Mouse (Mus musculus) midbrain, embryonic 10.5 days (tissue): Measurements from ENCODE around the gene St8sia1. TPM values are rescaled to one million over a fixed set of nuclear protein-coding genes. Genes with fewer than 3 reads are reported as not detected.

Experiments used
- DNase-seq: peaks from one replicate; pipeline ENCODE4 v3.0.0-alpha.2; 2017; ENCODE audit warnings: low spot score
- H3K27ac ChIP-seq: fragments of 300-500 bp; sonication (generic); replicated peaks from 2 replicates; pipeline ENCODE4 v1.5.1; 2016; ENCODE audit warnings: mild to moderate bottlenecking
- H3K27me3 ChIP-seq: fragments of 300-500 bp; sonication (generic); 2 replicates; pipeline ENCODE4 v1.6.1; 2016; ENCODE audit warnings: low read depth, mild to moderate bottlenecking; ENCODE audit not compliant: poor library complexity, severe bottlenecking
- H3K36me3 ChIP-seq: fragments of 300-500 bp; sonication (generic); 2 replicates; pipeline ENCODE4 v1.6.1; 2016; ENCODE audit warnings: mild to moderate bottlenecking, moderate library complexity
- H3K4me1 ChIP-seq: fragments of 300-500 bp; sonication (generic); 2 replicates; pipeline ENCODE4 v1.6.1; 2016
- H3K4me3 ChIP-seq: fragments of 300-500 bp; sonication (generic); 2 replicates; pipeline ENCODE4 v1.5.1; 2016; ENCODE audit warnings: mild to moderate bottlenecking, moderate library complexity
- H3K9me3 ChIP-seq: fragments of 300-500 bp; sonication (generic); replicated peaks from 2 replicates; pipeline ENCODE4 v1.6.1; 2016; ENCODE audit warnings: mild to moderate bottlenecking
- whole genome bisulfite sequencing: fragments of 180-500 bp; shearing (Covaris S2); methylation state at CpG from one replicate; pipeline ENCODE4 v1.1.7; 2016; 5-methylcytosine and 5-hydroxymethylcytosine counted together
- polyA plus RNA-seq: library from polyadenylated mRNA; unstranded; fragments of >200 nt; fragmentation: Nextera tagmentation; extraction: Ambion mirVana; gene quantifications from 2 replicates; pipeline ENCODE4 v1.2.1, GENCODE M21; 2016

Gene St8sia1
- polyA plus RNA-seq, 1 experiment from 2014 or later: 3.9 TPM

- no peak for DNase-seq
- peaks cover 16% of the 10 kb centered on the region for H3K4me1 ChIP-seq
- no peak overlapping the region for H3K4me3 ChIP-seq
- H3K27ac ChIP-seq: no peak overlapping the region
- 91% methylated on average over 4 of the region's 4 CpGs for WGBS
- no peaks in the 10 kb centered on the region for H3K36me3 ChIP-seq
- H3K9me3 ChIP-seq: no peaks in the 10 kb centered on the region
- H3K27me3 ChIP-seq: no peaks in the 10 kb centered on the region
These were observed 104.3 kb downstream of the St8sia1 start for GRCm38 (mm10) chr6:142859946-142860345.

GRCm38 (mm10) chr6:142858937-142859336 lies 105.3 kb downstream of the St8sia1 start:
- Histone ChIP-seq H3K27ac (no peak overlapping the region), H3K36me3 (no peaks in the 10 kb centered on the region), H3K27me3 (no peaks in the 10 kb centered on the region), H3K4me3 (no peak overlapping the region), H3K9me3 (no peaks in the 10 kb centered on the region), H3K4me1 (peaks cover 16% of the 10 kb centered on the region)
- 84% methylated on average over 2 of the region's 2 CpGs for WGBS
- no peak for DNase-seq

DNA sequence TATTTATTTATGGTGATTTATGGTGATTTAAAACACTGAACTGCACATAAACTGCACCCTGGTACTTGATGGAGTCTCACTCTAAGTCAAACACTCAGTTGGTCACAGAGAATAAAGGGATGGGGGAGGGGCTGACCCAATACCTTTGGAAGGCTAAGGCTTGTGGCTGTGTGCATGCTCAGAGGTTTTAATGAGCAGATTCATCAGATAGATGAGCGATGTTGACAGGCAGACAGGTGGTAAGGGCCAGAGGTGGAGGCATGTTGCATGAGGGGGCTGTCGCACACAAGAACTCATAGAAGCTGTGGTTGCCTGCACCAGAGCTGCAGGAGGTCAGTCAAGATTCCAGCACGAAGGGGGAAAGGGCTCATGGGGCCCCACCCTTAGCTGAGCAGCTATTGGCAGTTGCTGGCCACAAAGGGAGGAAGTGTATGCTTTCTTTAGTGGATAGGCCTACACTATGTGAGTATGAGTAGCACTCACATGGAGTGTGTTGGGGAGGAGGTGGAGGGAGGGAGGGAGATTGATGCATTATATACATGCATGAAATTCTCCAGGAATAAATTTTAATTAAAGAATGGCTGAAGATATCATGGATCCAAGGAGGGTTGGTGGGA lies 107.9 kb downstream of the St8sia1 start:
- peaks cover 16% of the 10 kb centered on the region for H3K4me1 ChIP-seq
- no peak for DNase-seq
- no peak overlapping the region for H3K4me3 ChIP-seq
- no peaks in the 10 kb centered on the region for H3K27me3 ChIP-seq
- peak overlapping the region; percentile 52 for H3K27ac ChIP-seq
- no peaks in the 10 kb centered on the region for H3K36me3 ChIP-seq
- H3K9me3 ChIP-seq: no peaks in the 10 kb centered on the region
- whole genome bisulfite sequencing: 79% methylated on average over 3 of the region's 3 CpGs

GRCm38 (mm10) chr6:142855761-142856160 lies 108.5 kb downstream of the St8sia1 start:
- Histone ChIP-seq H3K9me3 (no peaks in the 10 kb centered on the region), H3K4me1 (peaks cover 16% of the 10 kb centered on the region), H3K4me3 (no peak overlapping the region), H3K27me3 (no peaks in the 10 kb centered on the region), H3K27ac (no peak overlapping the region; the same call in 1 of the 2 replicates), H3K36me3 (no peaks in the 10 kb centered on the region)
- WGBS: 91% methylated on average over 5 of the region's 5 CpGs
- DNase-seq: no peak

DNA sequence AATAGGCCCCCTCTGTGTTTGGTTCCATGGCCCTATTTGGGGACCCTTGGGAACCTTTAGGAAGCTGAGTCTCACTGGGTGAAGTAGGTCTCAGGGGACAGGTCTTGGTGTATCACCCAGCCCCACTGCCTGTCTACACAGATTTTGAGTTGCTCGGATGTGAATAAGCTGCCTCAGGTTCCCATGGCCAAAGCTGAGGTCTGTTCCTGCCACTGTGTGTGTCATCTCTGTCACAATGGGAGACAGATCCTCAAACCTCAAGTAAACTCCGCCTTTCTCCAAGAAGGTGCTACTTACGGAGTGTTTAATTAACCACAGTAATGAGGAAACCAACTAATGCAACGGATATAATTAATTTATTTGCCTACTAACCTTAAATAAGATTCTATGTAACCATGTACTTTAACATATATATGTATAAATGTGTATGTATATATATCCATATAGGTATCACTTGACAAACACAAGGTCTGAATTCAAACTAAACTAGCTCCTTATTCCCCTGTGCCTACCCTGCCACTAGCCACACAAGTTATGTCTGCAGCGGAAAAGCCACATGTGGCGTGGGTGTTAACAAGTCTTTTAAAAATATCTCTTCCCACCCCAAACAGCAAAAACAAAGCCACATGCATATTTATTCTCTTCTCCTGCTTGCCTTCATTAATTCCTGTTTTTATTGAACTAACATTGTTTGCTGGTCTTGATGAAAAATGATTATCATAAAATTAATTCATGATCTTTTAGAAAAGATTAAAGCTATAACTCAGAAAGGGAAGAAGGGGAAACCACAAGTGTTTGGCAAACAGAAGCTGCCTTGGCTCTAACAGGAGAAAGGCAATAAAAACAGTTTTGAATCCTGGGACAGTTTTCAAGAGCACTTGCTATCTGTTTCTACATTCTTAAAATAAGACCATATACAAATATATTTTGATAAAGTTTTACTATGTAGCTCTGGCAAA lies 111.6 kb downstream of the St8sia1 start:
- H3K27ac ChIP-seq: no peak overlapping the region
- DNase-seq: no peak
- 87% methylated on average over 6 of the region's 6 CpGs for WGBS

DNA sequence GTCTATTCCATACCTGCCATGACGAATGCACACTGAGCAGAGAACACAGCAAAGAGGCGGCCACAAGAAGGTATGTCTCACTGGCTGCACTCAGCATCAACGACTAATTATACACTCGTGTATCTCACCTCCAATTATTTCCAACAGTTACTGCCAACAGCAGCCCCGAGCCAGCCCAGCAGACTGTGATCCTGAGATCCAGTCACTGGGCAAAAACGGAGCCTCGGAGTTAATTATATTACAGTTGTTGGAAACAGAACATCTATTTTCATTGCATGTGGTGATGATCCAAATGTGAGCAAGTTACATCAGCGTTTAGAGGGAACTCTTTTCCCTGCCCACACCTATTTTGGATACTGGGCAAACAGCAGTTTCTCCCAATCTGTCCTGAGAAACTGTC lies 113.8 kb downstream of the St8sia1 start:
- DNase-seq: no peak
- no peaks in the 10 kb centered on the region for H3K36me3 ChIP-seq
- no peaks in the 10 kb centered on the region for H3K9me3 ChIP-seq
- WGBS: 91% methylated on average over 8 of the region's 8 CpGs
- no peaks in the 10 kb centered on the region for H3K27me3 ChIP-seq
- H3K4me3 ChIP-seq: no peak overlapping the region
- no peaks in the 10 kb centered on the region; the same call in 1 of the 2 replicates for H3K4me1 ChIP-seq
- no peak overlapping the region for H3K27ac ChIP-seq

More for the DNA sequence above, 111.6 kb downstream of the St8sia1 start:
- Histone ChIP-seq H3K4me1 (peaks cover 14% of the 10 kb centered on the region), H3K27me3 (no peaks in the 10 kb centered on the region), H3K36me3 (no peaks in the 10 kb centered on the region), H3K4me3 (no peak overlapping the region), H3K9me3 (no peaks in the 10 kb centered on the region)

DNA sequence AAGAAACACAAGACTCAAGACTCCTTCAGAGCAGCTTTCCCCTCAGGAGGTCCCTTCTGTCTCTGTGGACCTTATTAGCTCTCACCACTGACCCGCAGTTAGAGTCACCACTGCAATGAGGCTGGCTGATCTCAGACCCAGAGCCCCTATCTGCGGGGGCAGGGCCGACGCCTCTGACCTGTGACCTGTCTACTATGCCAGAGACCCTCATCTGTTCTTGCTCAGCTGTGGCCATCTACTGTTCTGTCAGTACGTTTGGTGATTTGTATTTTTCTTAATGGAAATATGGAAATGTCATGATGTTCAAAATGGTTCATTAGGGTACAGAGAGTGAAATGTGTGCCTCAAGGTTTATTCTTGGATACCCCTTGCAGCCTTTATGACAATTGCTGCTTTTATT lies 114.9 kb downstream of the St8sia1 start:
- DNase-seq: no peak
- WGBS: 70% methylated on average over 5 of the region's 5 CpGs

DNA sequence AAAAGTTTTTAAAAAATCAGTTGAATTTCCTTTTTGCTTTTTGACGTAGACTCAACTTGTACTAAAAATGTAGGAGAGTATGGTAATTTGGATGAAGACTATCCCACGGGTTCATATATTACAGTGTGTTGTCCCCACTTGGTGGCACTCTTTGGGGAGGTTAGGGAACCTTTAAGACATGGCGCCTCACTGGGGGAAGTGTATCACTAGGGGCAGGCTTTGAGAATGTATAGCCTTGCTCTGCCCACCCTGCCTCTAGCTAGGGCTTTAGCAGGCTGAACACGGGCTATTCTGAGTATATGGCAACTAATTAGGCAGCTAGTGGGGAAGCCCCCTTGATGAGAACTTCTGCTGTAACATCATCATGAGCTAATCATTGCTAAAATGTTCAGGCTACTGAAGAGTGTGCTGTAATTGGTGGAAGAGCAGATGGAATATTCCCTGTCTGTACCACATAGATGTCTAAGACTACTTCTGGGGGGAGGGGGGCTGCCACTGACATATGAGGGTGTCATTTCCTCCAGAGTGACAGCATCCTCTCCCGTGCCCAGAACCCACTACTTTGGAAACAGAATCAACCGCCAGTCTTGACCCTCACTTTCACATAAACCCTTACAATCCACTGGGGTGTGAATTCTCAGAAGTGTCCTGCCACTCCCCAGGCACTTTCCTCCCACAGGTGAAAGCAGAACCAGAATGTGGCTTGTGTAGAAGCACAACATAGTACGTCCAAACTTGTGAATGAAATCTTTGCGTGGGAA lies 116.2 kb downstream of the St8sia1 start:
- WGBS: 85% methylated on average over 8 of the region's 8 CpGs
- Histone ChIP-seq H3K4me3 (no peak overlapping the region), H3K9me3 (no peaks in the 10 kb centered on the region), H3K27me3 (no peaks in the 10 kb centered on the region), H3K36me3 (no peaks in the 10 kb centered on the region), H3K4me1 (no peaks in the 10 kb centered on the region; the same call in 1 of the 2 replicates), H3K27ac (no peak overlapping the region)
- DNase-seq: no peak

More for the DNA sequence above, 114.9 kb downstream of the St8sia1 start:
- H3K27ac ChIP-seq: no peak overlapping the region
- H3K4me1 ChIP-seq: no peaks in the 10 kb centered on the region; the same call in 1 of the 2 replicates
- no peak overlapping the region for H3K4me3 ChIP-seq
- no peaks in the 10 kb centered on the region for H3K9me3 ChIP-seq
- no peaks in the 10 kb centered on the region for H3K27me3 ChIP-seq
- H3K36me3 ChIP-seq: no peaks in the 10 kb centered on the region

- H3K27ac ChIP-seq: no peak overlapping the region
- 85% methylated on average over 4 of the region's 4 CpGs for WGBS
- DNase-seq: no peak
These were observed 117.4 kb downstream of the St8sia1 start for GRCm38 (mm10) chr6:142846855-142847254.

DNA sequence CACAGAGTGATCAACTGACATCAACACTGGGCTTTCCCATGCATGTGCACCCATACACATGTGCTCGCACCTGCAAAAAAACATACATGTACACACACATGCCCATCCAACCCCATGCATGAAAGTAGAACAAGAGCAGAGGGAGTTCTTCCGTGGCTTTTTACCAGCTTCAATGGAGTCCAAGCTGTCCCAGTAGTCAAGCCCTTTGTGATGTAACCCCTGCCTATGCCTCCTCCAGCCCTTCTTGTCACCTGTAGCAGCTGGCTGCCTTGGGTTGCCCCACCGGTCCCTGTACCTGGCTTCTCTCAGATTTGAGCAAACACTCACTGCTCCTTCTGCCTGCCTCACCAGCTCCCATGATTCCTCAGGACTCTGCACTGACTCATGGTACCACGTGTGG lies 119.2 kb downstream of the St8sia1 start:
- no peak for DNase-seq
- 85% methylated on average over 4 of the region's 4 CpGs for WGBS
- H3K4me1 ChIP-seq: no peaks in the 10 kb centered on the region; the same call in 1 of the 2 replicates
- no peaks in the 10 kb centered on the region for H3K36me3 ChIP-seq
- H3K9me3 ChIP-seq: no peaks in the 10 kb centered on the region
- no peak overlapping the region for H3K4me3 ChIP-seq
- H3K27me3 ChIP-seq: no peaks in the 10 kb centered on the region
- H3K27ac ChIP-seq: no peak overlapping the region

More at GRCm38 (mm10) chr6:142846855-142847254, 117.4 kb downstream of the St8sia1 start:
- Histone ChIP-seq H3K4me3 (no peak overlapping the region), H3K36me3 (no peaks in the 10 kb centered on the region), H3K4me1 (no peaks in the 10 kb centered on the region; the same call in 1 of the 2 replicates), H3K9me3 (no peaks in the 10 kb centered on the region), H3K27me3 (no peaks in the 10 kb centered on the region)

DNA sequence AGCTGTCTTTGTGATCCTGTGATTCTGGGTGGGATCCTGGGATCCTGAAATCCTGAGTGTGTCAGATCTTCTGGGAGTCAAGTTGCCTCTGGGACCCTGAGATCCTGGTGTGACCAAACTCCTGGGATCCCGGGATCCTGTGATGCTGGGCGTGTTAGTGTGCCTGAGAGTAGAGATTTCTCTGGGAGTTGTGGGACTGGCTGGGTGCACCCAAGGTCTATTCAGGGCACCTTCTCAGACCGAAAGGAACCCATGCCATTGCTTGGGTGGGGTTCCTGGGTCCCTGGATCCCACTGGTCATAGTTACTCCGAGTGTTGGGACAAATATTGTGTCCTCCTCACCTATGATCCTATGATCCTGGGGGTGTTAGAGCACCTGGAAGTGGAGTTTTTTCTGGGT lies 120.2 kb downstream of the St8sia1 start:
- WGBS: 88% methylated on average over 4 of the region's 4 CpGs

GRCm38 (mm10) chr6:142838501-142838900 lies 125.8 kb downstream of the St8sia1 start:
- H3K27ac ChIP-seq: no peak overlapping the region
- no peak overlapping the region for H3K4me3 ChIP-seq
- WGBS: 91% methylated on average over 1 of the region's 1 CpGs
- H3K27me3 ChIP-seq: no peaks in the 10 kb centered on the region
- no peaks in the 10 kb centered on the region for H3K9me3 ChIP-seq
- no peak for DNase-seq
- H3K4me1 ChIP-seq: peaks cover 10% of the 10 kb centered on the region
- no peaks in the 10 kb centered on the region for H3K36me3 ChIP-seq

More for the DNA sequence above, 120.2 kb downstream of the St8sia1 start:
- no peaks in the 10 kb centered on the region for H3K9me3 ChIP-seq
- H3K27me3 ChIP-seq: no peaks in the 10 kb centered on the region
- no peaks in the 10 kb centered on the region for H3K36me3 ChIP-seq
- H3K4me1 ChIP-seq: no peaks in the 10 kb centered on the region; the same call in 1 of the 2 replicates
- H3K4me3 ChIP-seq: no peak overlapping the region
- H3K27ac ChIP-seq: no peak overlapping the region
- DNase-seq: no peak
